Mouse (Mus musculus) gastrocnemius, adult 18-20 months (tissue): Measurements from ENCODE around the gene Snrpn. TPM values are rescaled to one million over a fixed set of nuclear protein-coding genes. Genes with fewer than 3 reads are reported as not detected.

Experiments used
- total RNA-seq, 2 experiments: library from RNA; stranded (reverse); gene quantifications; 2 replicates each; pipeline ENCODE4 v1.2.3; 2021

Snrpn gene
- total RNA-seq, 2 experiments from 2014 or later: 67.9 to 68.4 TPM

Other genes starting within 250 kb of the Snrpn start
- 100 to 1,000 TPM; 193 to 213 TPM for gene Snurf, start 135.2 kb downstream of the Snrpn start, total RNA-seq
- 1 to 10 TPM; 2.8 to 3.0 TPM for gene Gm38393, start 135.2 kb downstream of the Snrpn start, total RNA-seq